Mouse (Mus musculus): ENCODE data around the gene Mospd3.

DNA sequence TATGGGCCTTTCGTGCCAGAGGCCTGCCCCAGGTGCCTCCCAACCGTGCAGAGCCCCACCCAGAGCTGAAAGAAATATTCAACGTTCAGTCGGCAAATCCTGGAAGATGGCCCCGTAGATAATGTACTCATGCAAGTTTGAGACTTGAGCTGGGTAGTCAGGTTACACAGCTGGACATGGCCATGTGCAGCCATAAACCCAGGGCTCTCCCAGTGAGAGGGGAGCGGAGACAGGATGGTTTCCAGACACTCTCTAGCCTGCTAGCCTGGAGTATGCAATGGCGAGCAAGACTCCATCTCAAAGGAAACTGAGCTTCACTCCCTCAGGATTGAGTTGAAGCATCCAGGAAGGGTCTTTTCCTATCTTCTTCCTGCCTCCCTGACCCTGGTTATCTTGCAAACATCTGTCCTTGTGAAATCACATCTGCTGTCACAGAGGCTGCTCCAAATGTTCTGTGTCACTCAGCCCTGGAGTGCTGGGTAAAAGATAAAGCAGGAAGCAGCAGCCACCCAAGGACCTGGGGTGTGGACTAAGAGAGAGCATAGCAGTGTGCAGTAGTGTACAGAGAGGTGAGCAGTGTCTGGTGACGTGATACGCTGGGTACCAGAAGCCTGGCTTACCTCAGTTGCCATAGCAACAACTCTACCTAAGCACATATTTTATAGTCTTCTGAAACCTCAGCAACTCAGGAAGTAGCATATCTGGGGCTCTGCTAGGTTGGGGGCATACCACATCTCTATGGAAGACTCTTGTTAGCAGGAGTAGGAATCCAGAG is 47.2 kb upstream of the Mospd3 start:
- no peak for TF ChIP-seq CTCF (IDR thresholded peaks at IDR 0.05; ENCODE audit: extremely low read depth, insufficient read depth, low read length)
- no peak for TF ChIP-seq POLR2A (IDR thresholded peaks at IDR 0.05; ENCODE audit: extremely low read depth, insufficient read depth, low read length)

All from cortical plate, adult 2 months (tissue).